Comparison of ENCODE assay signal across 28 mouse cellular contexts in the genomic region with DNA sequence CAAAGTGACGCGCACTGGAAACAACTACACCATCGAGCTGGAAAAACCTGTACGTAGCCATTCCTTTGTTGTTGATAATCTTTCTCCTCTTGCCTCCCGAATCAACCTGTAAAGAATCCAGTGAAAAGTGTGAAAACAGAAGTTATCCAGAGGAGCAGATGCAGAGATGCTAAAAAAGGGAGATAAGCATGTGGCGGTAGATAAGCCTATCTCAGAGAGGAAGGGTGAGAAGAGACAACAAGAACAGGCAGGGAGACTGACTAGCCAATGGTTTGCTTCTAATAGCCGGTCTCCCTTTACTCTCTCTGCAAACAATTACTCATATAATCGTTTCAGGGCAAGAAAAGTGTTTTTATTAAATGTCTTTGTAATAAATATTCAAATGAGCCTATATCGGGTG. TPM values are rescaled to one million over a fixed set of nuclear protein-coding genes. Genes with fewer than 3 reads are reported as not detected.
A peak's percentile ranks its signal among the peaks of the same experiment; 100 is the strongest.
DNase-seq lines count a peak whose midpoint lies in the region; ATAC-seq lines count a peak whose summit lies in the region.
"Had no signal": no experiment of that assay in that cellular context is flagged by ENCODE, and none has a peak within 500 bp of the region (broad histone marks: within the 10 kb centered on the region; RNA-seq: fewer than 3 reads in every experiment).

No protein-coding gene starts in this region.

- no peak overlapping the region for H3K9ac ChIP-seq in liver, embryonic 11.5 days (ENCODE audit: low read depth, low read length)
- no peak overlapping the region for H3K9ac ChIP-seq in midbrain, embryonic 11.5 days (ENCODE audit: low read length)
- no peak overlapping the region for H3K9ac ChIP-seq in midbrain, embryonic 13.5 days (replicated peaks)
- H3K9ac ChIP-seq: embryonic facial prominence, embryonic 13.5 days; embryonic facial prominence, embryonic 15.5 days; forebrain, embryonic 12.5 days had no signal

- 44% methylated on average over 9 of the region's 9 CpGs for WGBS in liver, embryonic 11.5 days
- WGBS in midbrain, embryonic 11.5 days = 84% methylated on average over 9 of the region's 9 CpGs
- 90% methylated on average over 9 of the region's 9 CpGs for WGBS in midbrain, embryonic 13.5 days
- 36% methylated on average over 9 of the region's 9 CpGs for WGBS in heart, embryonic 10.5 days

- H3K27me3 ChIP-seq in liver, embryonic 11.5 days (replicated peaks; ENCODE audit: control insufficient read depth, insufficient read depth, low read length) = no peaks in the 10 kb centered on the region
- no peaks in the 10 kb centered on the region for H3K27me3 ChIP-seq in midbrain, embryonic 11.5 days (ENCODE audit: control insufficient read depth, insufficient read depth, low read length)
- no peaks in the 10 kb centered on the region for H3K27me3 ChIP-seq in midbrain, embryonic 13.5 days
- H3K27me3 ChIP-seq in heart, embryonic 10.5 days (ENCODE audit: insufficient read depth, poor library complexity, severe bottlenecking) = no peaks in the 10 kb centered on the region
- H3K27me3 ChIP-seq: CH12.LX; embryonic facial prominence, embryonic 13.5 days; embryonic facial prominence, embryonic 15.5 days; forebrain, embryonic 12.5 days; Patski had no signal

- no peak overlapping the region for H3K4me2 ChIP-seq in liver, embryonic 11.5 days
- no peak overlapping the region for H3K4me2 ChIP-seq in midbrain, embryonic 11.5 days
- H3K4me2 ChIP-seq in midbrain, embryonic 13.5 days (replicated peaks) = no peak overlapping the region
- H3K4me2 ChIP-seq: embryonic facial prominence, embryonic 13.5 days; embryonic facial prominence, embryonic 15.5 days; forebrain, embryonic 12.5 days had no signal

- H3K9me3 ChIP-seq in liver, embryonic 11.5 days (ENCODE audit: control insufficient read depth, low read length) = no peaks in the 10 kb centered on the region
- no peaks in the 10 kb centered on the region for H3K9me3 ChIP-seq in midbrain, embryonic 11.5 days (ENCODE audit: control insufficient read depth, low read length)
- no peaks in the 10 kb centered on the region for H3K9me3 ChIP-seq in midbrain, embryonic 13.5 days
- no peaks in the 10 kb centered on the region for H3K9me3 ChIP-seq in heart, embryonic 10.5 days
- H3K9me3 ChIP-seq: embryonic facial prominence, embryonic 13.5 days; embryonic facial prominence, embryonic 15.5 days; forebrain, embryonic 10.5 days; forebrain, embryonic 12.5 days had no signal

- no peaks in the 10 kb centered on the region; the same call in 1 of the 2 replicates for H3K4me1 ChIP-seq in liver, embryonic 11.5 days (replicated peaks; ENCODE audit: control insufficient read depth, insufficient read depth, low read length)
- H3K4me1 ChIP-seq in midbrain, embryonic 11.5 days (ENCODE audit: control insufficient read depth, insufficient read depth, low read length) = no peaks in the 10 kb centered on the region
- no peaks in the 10 kb centered on the region for H3K4me1 ChIP-seq in midbrain, embryonic 13.5 days (replicated peaks)
- 0 out of 2 replicates have a peak, but pooled peaks cover 6% of the 10 kb centered on the region for H3K4me1 ChIP-seq in heart, embryonic 10.5 days
- H3K4me1 ChIP-seq: embryonic facial prominence, embryonic 13.5 days; embryonic facial prominence, embryonic 15.5 days; forebrain, embryonic 10.5 days; forebrain, embryonic 12.5 days had no signal

- no peak for DNase-seq in liver, embryonic 11.5 days (ENCODE audit: low spot score)
- no peak for DNase-seq in liver
- peak; percentile 17 for DNase-seq in midbrain, embryonic 11.5 days (ENCODE audit: low spot score, missing footprints)
- DNase-seq in heart, embryonic 10.5 days (ENCODE audit: low spot score) = no peak
- no peak for DNase-seq in adrenal gland, postnatal 14 days
- DNase-seq: adrenal gland, adult 8-10 months; adrenal gland, postnatal 25 days; B cell, adult 2 months; cerebellum, adult 11 months; cerebellum, adult 18-20 months; cerebellum, adult 8-10 months; cerebellum, adult 9-11 months; cerebellum, postnatal 14 days; cerebellum, postnatal 36 days; embryo, embryonic 11 days had no signal

- H3K36me3 ChIP-seq in liver, embryonic 11.5 days (ENCODE audit: control insufficient read depth, insufficient read depth, low read length) = no peaks in the 10 kb centered on the region
- H3K36me3 ChIP-seq in midbrain, embryonic 11.5 days (ENCODE audit: control insufficient read depth, insufficient read depth, low read length) = no peaks in the 10 kb centered on the region
- H3K36me3 ChIP-seq in midbrain, embryonic 13.5 days = no peaks in the 10 kb centered on the region
- no peaks in the 10 kb centered on the region for H3K36me3 ChIP-seq in heart, embryonic 10.5 days
- H3K36me3 ChIP-seq: embryonic facial prominence, embryonic 13.5 days; embryonic facial prominence, embryonic 15.5 days; forebrain, embryonic 10.5 days; forebrain, embryonic 12.5 days had no signal

- 0 out of 2 replicates have a peak, but pooled peaks have one; percentile 31 for ATAC-seq in liver, embryonic 11.5 days (replicated peaks; ENCODE audit: low FRiP score)
- no peak for ATAC-seq in midbrain, embryonic 11.5 days (ENCODE audit: low FRiP score)
- ATAC-seq in midbrain, embryonic 13.5 days = no peak
- ATAC-seq in megakaryocyte progenitor cell, adult 5-6 weeks (replicated peaks; ENCODE audit: poor library complexity) = 0 out of 2 replicates have a peak, but pooled peaks have one; percentile 17
- ATAC-seq: activated CD4-positive, CD25-positive, alpha-beta regulatory T cell, adult 4 months; CD4-positive, CD25-positive, alpha-beta regulatory T cell, adult 4 months; forebrain, embryonic 14.5 days; forebrain, embryonic 16.5 days; Patski had no signal

- no peak overlapping the region for H3K4me3 ChIP-seq in liver, embryonic 11.5 days (ENCODE audit: low read depth, low read length)
- no peak overlapping the region for H3K4me3 ChIP-seq in midbrain, embryonic 11.5 days (ENCODE audit: low read depth, low read length)
- H3K4me3 ChIP-seq in midbrain, embryonic 13.5 days (replicated peaks) = no peak overlapping the region
- no peak overlapping the region for H3K4me3 ChIP-seq in heart, embryonic 10.5 days
- H3K4me3 ChIP-seq: embryonic facial prominence, embryonic 13.5 days; embryonic facial prominence, embryonic 15.5 days; erythroblast, embryonic 14.5 days; forebrain, embryonic 10.5 days; forebrain, embryonic 12.5 days had no signal

- H3K27ac ChIP-seq in liver, embryonic 11.5 days (ENCODE audit: low read depth, low read length) = no peak overlapping the region
- H3K27ac ChIP-seq in midbrain, embryonic 11.5 days (ENCODE audit: low read depth, low read length) = no peak overlapping the region
- H3K27ac ChIP-seq in midbrain, embryonic 13.5 days = no peak overlapping the region
- no peak overlapping the region for H3K27ac ChIP-seq in heart, embryonic 10.5 days
- H3K27ac ChIP-seq: embryonic facial prominence, embryonic 13.5 days; embryonic facial prominence, embryonic 15.5 days; forebrain, embryonic 10.5 days; forebrain, embryonic 12.5 days had no signal

RNA-seq across cellular contexts. Expression of a gene that starts 23.2 kb away (rescaled TPM):
- 2.0 and 2.6 TPM in 2 replicates for polyA plus RNA-seq in liver, embryonic 11.5 days (2014; fragmentation: Nextera tagmentation; extraction: Ambion mirVana)
- polyA plus RNA-seq in midbrain, embryonic 11.5 days (2014; fragmentation: Nextera tagmentation; extraction: Ambion mirVana) = 0.10 and 0.15 TPM in 2 replicates
- 0.28 and 0.31 TPM in 2 replicates for polyA plus RNA-seq in midbrain, embryonic 13.5 days (2015; fragmentation: Nextera tagmentation; extraction: Ambion mirVana)
- 67.8 and 69.1 TPM in 2 replicates for total RNA-seq in megakaryocyte progenitor cell, adult 5-6 weeks (2015)
- total RNA-seq in megakaryocyte progenitor cell, adult 5-6 weeks (2017) = 27.0 and 58.6 TPM in 2 replicates
- polyA plus RNA-seq in heart, embryonic 10.5 days (2016; fragmentation: Nextera tagmentation; extraction: Ambion mirVana) = 0.23 TPM in 2 replicates
- total RNA-seq in adrenal gland, postnatal 14 days (2021) = 0.52 and 5.2 TPM in 2 replicates
- polyA plus RNA-seq: erythroblast, embryonic 14.5 days; Patski had no signal

RNA-seq across cellular contexts. Expression of a gene that starts 29.4 kb away (rescaled TPM):
- polyA plus RNA-seq in liver, embryonic 11.5 days (2014; fragmentation: Nextera tagmentation; extraction: Ambion mirVana) = 25.7 and 25.8 TPM in 2 replicates
- polyA plus RNA-seq in midbrain, embryonic 11.5 days (2014; fragmentation: Nextera tagmentation; extraction: Ambion mirVana) = 47.6 and 60.3 TPM in 2 replicates
- polyA plus RNA-seq in midbrain, embryonic 13.5 days (2015; fragmentation: Nextera tagmentation; extraction: Ambion mirVana) = 42.7 and 43.0 TPM in 2 replicates
- 47.2 and 55.1 TPM in 2 replicates for total RNA-seq in megakaryocyte progenitor cell, adult 5-6 weeks (2015)
- total RNA-seq in megakaryocyte progenitor cell, adult 5-6 weeks (2017) = 39.5 and 50.5 TPM in 2 replicates
- polyA plus RNA-seq in heart, embryonic 10.5 days (2016; fragmentation: Nextera tagmentation; extraction: Ambion mirVana) = 28.7 and 28.8 TPM in 2 replicates
- total RNA-seq in adrenal gland, postnatal 14 days (2021) = 15.3 and 15.8 TPM in 2 replicates

Comparison
In these comparisons a context has a peak if more than half of its experiments do, and no peak if none do; other contexts are left out.
1. ATAC-seq: peak in liver, embryonic 11.5 days (single experiment) and megakaryocyte progenitor cell, adult 5-6 weeks (single experiment); none in midbrain, embryonic 11.5 days (single experiment) and midbrain, embryonic 13.5 days (single experiment).